Mouse (Mus musculus) right cerebral cortex, adult 2 months (tissue): Measurements from ENCODE around the gene Luzp2.
"Not testable (repeated sequence)": the region's sequence is repeated elsewhere in the genome, so short reads cannot be mapped to it uniquely, and the experiment has no call there.

ENCODE experiments used
- DNase-seq, 2 experiments: peaks; one replicate each; pipeline ENCODE4 v3.0.0; 2021 to 2022; ENCODE audit warnings: low spot score in 2 of 2

Luzp2 gene

DNA sequence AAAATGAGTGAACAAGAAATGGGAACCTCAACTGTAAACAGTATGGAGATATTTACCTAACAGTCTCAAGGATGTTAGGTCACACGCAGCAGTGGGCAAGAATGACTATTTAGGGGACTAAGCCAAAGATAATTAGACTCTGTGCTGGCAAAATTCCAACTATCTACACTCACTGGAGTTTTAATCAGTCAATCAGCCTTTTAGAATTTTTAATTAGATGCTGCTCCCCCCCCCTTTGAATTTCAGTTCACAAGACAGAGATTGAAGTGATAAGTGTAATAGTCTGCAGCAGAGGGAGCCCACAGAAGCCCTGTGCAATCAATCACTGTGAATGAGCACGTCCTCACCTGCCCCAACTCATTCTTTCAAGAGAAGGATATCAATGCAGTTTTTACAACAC lies 165.1 kb downstream of the Luzp2 start:
- DNase-seq = no peak

DNA sequence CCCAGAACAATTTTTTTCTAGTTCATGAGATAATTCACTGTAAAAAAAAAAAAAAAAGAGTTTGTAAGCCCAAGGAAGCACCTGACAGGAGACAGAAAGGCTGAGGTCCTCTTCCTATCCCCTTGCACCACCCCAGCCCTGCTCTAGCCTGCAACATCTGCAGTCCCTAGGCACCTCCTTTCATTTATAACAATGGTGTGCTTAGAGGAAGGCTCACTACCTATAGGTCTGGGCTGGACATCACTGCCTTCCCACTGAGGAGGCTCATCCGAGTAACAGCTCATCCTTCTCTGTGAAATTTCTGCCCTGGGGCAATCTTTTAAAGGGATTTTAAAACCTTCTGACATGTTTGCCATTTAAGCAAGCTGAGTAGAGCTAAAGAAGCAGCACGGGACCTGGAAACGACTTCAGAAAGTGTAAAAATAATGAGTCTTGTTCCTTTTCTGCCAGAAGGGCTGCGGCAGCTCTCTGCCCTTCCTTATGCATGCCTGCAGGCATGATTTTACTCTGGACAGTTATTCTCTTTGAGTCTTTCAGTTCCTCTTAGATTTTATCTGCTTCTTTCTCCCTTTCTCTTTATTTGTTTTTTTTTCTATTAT lies 174.0 kb downstream of the Luzp2 start:
- no peak for DNase-seq

DNA sequence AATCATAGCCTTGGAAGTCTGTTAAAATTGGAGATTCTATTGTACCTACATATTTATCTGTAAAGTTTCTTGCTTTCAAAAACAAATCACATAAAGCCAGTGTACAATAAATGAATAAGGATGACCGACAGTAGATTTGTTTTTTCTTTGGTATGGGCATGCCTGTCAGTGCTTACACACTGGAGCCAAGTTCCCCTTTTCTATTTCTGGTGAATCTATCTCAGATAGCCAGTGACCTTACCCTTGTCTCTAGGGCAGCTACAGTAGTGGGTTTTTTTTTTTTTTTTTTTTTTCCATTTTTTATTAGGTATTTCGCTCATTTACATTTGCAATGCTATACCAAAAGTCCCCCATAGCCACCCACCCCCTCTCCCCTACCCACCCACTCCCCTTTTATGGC lies 298.6 kb downstream of the Luzp2 start:
- not testable (repeated sequence) for DNase-seq

DNA sequence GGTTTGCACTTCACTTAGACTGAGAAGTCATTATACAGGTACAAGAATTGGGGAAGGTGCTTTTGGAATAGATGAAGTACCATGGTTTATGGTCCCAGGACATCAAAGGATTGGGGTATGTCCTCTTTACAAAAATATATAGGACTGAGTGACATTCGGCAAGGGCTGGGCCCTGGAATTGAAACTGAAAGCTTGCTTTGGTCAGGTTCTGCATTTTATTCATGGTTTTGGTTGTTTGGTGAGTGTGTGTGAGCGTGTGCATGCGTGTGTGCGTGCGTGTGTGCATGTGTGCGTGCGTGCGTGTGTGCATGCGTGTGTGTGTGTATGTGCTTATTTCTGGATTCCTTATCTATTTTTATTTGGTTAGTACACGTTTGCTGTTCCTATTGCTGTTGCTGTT lies 353.6 kb downstream of the Luzp2 start:
- no peak for DNase-seq

DNA sequence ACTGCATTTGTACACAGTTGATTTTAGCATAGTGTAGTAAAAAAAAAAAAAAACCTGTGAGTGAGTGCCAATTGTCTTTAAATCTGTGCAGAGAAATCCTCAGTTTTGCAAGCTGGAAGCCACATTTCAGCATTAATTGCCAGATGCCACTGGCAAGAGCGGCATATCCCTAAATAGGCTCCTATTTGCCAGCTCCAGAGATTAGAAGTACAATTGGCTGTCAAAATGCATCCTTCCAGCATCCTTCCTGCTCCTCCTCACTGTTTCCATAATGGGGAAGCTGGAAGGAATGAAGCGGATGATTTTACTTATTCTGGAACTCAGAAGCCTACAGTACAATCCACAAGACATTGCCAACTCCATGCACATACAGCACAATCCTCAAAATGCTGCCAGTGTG lies 354.2 kb downstream of the Luzp2 start:
- peak; percentile 25 to 40 for DNase-seq

DNA sequence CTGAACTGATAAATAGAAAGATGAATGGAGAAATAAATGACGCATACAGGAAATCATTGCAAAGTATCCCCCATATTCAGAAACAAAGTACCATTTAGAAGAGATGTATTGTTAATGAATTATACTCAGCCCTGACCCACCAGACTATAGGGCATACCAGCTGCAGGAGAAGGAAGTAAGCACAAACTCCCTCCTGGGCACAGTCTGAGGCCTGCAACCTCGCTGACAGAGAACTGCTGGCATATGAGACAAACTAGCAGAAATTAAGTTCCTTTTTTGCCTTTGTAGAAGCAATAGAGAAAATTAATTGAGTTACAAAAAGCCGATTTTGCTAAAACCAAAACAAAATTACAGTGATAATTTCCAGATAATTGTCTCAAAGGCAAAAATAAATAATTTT lies 355.4 kb downstream of the Luzp2 start:
- DNase-seq = no peak

DNA sequence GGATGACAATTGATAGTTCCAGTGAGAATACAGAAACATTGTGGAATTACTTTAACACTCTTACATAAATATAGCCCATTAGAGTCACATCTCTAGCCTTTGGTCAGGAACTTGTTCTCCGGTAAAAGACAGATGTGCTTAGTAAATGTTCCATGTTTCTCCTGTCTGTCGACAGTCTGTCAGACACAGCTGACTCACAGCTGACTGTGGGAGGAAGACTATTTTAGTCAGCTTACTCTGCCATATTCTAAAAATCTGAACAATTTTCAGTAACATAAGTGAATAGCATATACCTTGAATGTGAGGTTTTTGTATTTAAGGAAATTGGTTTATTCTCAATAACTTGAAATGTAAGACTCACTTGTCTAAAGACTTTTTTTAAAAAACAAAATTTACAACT lies 363.5 kb downstream of the Luzp2 start:
- peak; percentile 14 to 18 for DNase-seq

DNA sequence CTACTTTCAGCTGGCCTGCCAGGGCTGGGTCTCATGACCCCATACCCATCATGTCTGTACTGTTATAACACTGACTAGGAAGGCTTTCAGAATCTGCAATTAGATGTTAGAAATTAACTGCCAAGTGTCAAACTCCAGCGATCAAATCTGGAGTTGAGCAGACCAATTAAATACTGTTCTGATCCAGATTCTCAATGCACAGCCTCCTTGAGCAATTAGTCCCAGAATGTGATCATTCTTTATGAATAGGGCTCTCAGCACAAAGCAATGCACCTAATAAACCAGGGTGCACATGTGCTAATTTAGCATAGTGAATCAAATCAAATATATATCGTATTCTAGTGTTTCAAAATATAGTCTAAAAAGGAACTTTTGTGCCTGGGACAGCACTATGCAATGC lies 387.7 kb downstream of the Luzp2 start:
- no peak for DNase-seq

DNA sequence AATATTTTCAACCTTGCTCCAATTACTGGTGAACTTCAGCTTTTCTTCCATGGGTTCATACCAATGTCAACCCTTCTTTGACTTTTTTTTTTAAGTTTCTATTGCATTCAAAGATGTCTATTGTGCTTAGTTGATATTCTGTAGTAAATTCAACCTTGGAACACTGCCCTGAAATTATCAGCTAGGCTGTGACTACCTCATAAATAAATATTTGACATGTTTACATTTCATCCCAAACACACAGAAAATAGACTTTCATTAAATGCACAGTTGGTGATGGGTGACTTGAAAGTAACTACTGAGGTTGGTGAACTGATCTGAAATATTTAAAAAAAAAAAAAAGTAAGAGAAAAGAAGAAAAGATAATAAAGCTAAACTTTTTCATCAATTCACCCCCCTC lies 394.1 kb downstream of the Luzp2 start:
- DNase-seq = no peak
